Mouse (Mus musculus): Measurements from ENCODE around the gene Klhl21.

GRCm38 (mm10) chr4:152067280-152067679 lies 58.7 kb downstream of the Klhl21 start:
- TF ChIP-seq EP300 (IDR thresholded peaks at IDR 0.05) (no peak), CTCF (IDR thresholded peaks at IDR 0.05) (no peak)

Measured in lung, postnatal 0 days (tissue).